Mouse (Mus musculus) heart, embryonic 11.5 days (tissue): ENCODE results near the gene Cdrt4. TPM values are rescaled to one million over a fixed set of nuclear protein-coding genes. Genes with fewer than 3 reads are reported as not detected.

Experiments used
- ATAC-seq: fragments of 200-750 bp; cut with Nextera tagmentation; replicated peaks from 2 replicates; pipeline ENCODE4 v1.8.0; 2017; ENCODE audit warnings: moderate library complexity; ENCODE audit not compliant: insufficient number of reproducible peaks, low FRiP score, low TSS enrichment
- H3K27ac ChIP-seq: fragments of 300-500 bp; sonication (generic); 2 replicates; pipeline ENCODE4 v1.5.1; 2014; ENCODE audit warnings: mild to moderate bottlenecking, low read depth, low read length
- H3K27me3 ChIP-seq: fragments of 300-500 bp; sonication (generic); 2 replicates; pipeline ENCODE4 v1.6.1; 2014; ENCODE audit warnings: mild to moderate bottlenecking, low read length, mixed read lengths; ENCODE audit not compliant: control insufficient read depth, insufficient read depth
- H3K36me3 ChIP-seq: fragments of 300-500 bp; sonication (generic); 2 replicates; pipeline ENCODE4 v1.6.1; 2014; ENCODE audit warnings: mild to moderate bottlenecking, low read length, moderate library complexity, mixed read lengths; ENCODE audit not compliant: control insufficient read depth, insufficient read depth
- H3K4me1 ChIP-seq: fragments of 300-500 bp; sonication (generic); 2 replicates; pipeline ENCODE4 v1.6.1; 2014; ENCODE audit warnings: low read length; ENCODE audit not compliant: control insufficient read depth, insufficient read depth
- H3K4me2 ChIP-seq: fragments of 300-500 bp; sonication (generic); 2 replicates; pipeline ENCODE4 v1.6.1; 2014; ENCODE audit warnings: mild to moderate bottlenecking, moderate library complexity
- H3K4me3 ChIP-seq: fragments of 300-500 bp; sonication (generic); 2 replicates; pipeline ENCODE4 v1.5.1; 2014; ENCODE audit warnings: low read depth, low read length
- H3K9ac ChIP-seq: fragments of 300-500 bp; sonication (generic); 2 replicates; pipeline ENCODE4 v1.6.1; 2014; ENCODE audit warnings: mild to moderate bottlenecking, low read depth, low read length, moderate library complexity
- H3K9me3 ChIP-seq: fragments of 300-500 bp; sonication (generic); replicated peaks from 2 replicates; pipeline ENCODE4 v1.6.1; 2016; ENCODE audit warnings: low read length; ENCODE audit not compliant: control insufficient read depth
- WGBS: fragments of 180-500 bp; shearing (Covaris S2); extraction: QIAGEN DNeasy Blood & Tissue Kit; methylation state at CpG from one replicate; pipeline ENCODE4 v1.1.7; 2014; ENCODE audit not compliant: insufficient replicate concordance; 5-methylcytosine and 5-hydroxymethylcytosine counted together
- polyA plus RNA-seq: library from polyadenylated mRNA; unstranded; fragments of >200 nt; fragmentation: Nextera tagmentation; extraction: Ambion mirVana; gene quantifications from 2 replicates; pipeline ENCODE4 v1.2.1, GENCODE M21; 2014

Cdrt4 gene
- polyA plus RNA-seq, 1 experiment from 2014 or later, result not detected

- 69% methylated on average over 9 of the region's 9 CpGs for WGBS
- Histone ChIP-seq H3K9ac (no peak overlapping the region), H3K27me3 (no peaks in the 10 kb centered on the region), H3K9me3 (no peaks in the 10 kb centered on the region), H3K4me3 (no peak overlapping the region), H3K36me3 (no peaks in the 10 kb centered on the region), H3K4me2 (no peak overlapping the region), H3K4me1 (peaks cover 23% of the 10 kb centered on the region), H3K27ac (0 out of 2 replicates have a peak overlapping the region, but pooled peaks have one; percentile 10)
- no peak for ATAC-seq
These were observed 44.2 kb downstream of the Cdrt4 start for GRCm38 (mm10) chr11:62995066-62995754.

- Histone ChIP-seq H3K9ac (no peak overlapping the region), H3K4me1 (peaks cover 23% of the 10 kb centered on the region), H3K9me3 (no peaks in the 10 kb centered on the region), H3K36me3 (no peaks in the 10 kb centered on the region), H3K4me3 (no peak overlapping the region), H3K27me3 (no peaks in the 10 kb centered on the region), H3K27ac (0 out of 2 replicates have a peak overlapping the region, but pooled peaks have one; percentile 10), H3K4me2 (no peak overlapping the region)
- ATAC-seq, result no peak
- 60% methylated on average over 5 of the region's 5 CpGs for WGBS
These were observed 44.9 kb downstream of the Cdrt4 start for GRCm38 (mm10) chr11:62995755-62996521.

- 51% methylated on average over 4 of the region's 4 CpGs for WGBS
- Histone ChIP-seq H3K9ac (no peak overlapping the region), H3K4me2 (no peak overlapping the region), H3K9me3 (no peaks in the 10 kb centered on the region), H3K36me3 (no peaks in the 10 kb centered on the region), H3K4me1 (peaks cover 23% of the 10 kb centered on the region), H3K4me3 (no peak overlapping the region), H3K27me3 (no peaks in the 10 kb centered on the region), H3K27ac (peak overlapping the region; percentile 41; the same call in 1 of the 2 replicates)
- no peak for ATAC-seq
These were observed 45.5 kb downstream of the Cdrt4 start for GRCm38 (mm10) chr11:62996522-62996898.

- H3K4me3 ChIP-seq, result no peak overlapping the region
- H3K27me3 ChIP-seq, result no peaks in the 10 kb centered on the region
- ATAC-seq, result no peak
- no peaks in the 10 kb centered on the region for H3K36me3 ChIP-seq
- H3K9me3 ChIP-seq, result no peaks in the 10 kb centered on the region
- H3K4me2 ChIP-seq, result peak overlapping the region; percentile 17; the same call in 1 of the 2 replicates
- H3K4me1 ChIP-seq, result peaks cover 23% of the 10 kb centered on the region
- peak overlapping the region; percentile 54; the same call in 1 of the 2 replicates for H3K27ac ChIP-seq
- WGBS, result 69% methylated on average over 5 of the region's 5 CpGs
- peak overlapping the region; percentile 56; the same call in 1 of the 2 replicates for H3K9ac ChIP-seq
These were observed 46.2 kb downstream of the Cdrt4 start for GRCm38 (mm10) chr11:62997039-62997717.

GRCm38 (mm10) chr11:62997718-62998281 lies 46.8 kb downstream of the Cdrt4 start:
- peaks cover 23% of the 10 kb centered on the region for H3K4me1 ChIP-seq
- H3K27ac ChIP-seq, result peak overlapping the region; percentile 54; the same call in 1 of the 2 replicates
- peak overlapping the region; percentile 56; the same call in 1 of the 2 replicates for H3K9ac ChIP-seq
- 46% methylated on average over 11 of the region's 11 CpGs for WGBS
- peak overlapping the region; percentile 17; the same call in 1 of the 2 replicates for H3K4me2 ChIP-seq
- no peak for ATAC-seq
- H3K9me3 ChIP-seq, result no peaks in the 10 kb centered on the region
- H3K4me3 ChIP-seq, result no peak overlapping the region
- no peaks in the 10 kb centered on the region for H3K27me3 ChIP-seq
- H3K36me3 ChIP-seq, result no peaks in the 10 kb centered on the region

- Histone ChIP-seq H3K4me1 (peaks cover 23% of the 10 kb centered on the region), H3K9ac (no peak overlapping the region), H3K4me2 (no peak overlapping the region), H3K9me3 (no peaks in the 10 kb centered on the region), H3K27me3 (no peaks in the 10 kb centered on the region), H3K36me3 (no peaks in the 10 kb centered on the region), H3K4me3 (no peak overlapping the region), H3K27ac (no peak overlapping the region)
- 80% methylated on average over 8 of the region's 8 CpGs for WGBS
- ATAC-seq, result no peak
These were observed 49.1 kb downstream of the Cdrt4 start for GRCm38 (mm10) chr11:63000126-63000525.

GRCm38 (mm10) chr11:63004617-63005016 lies 53.6 kb downstream of the Cdrt4 start:
- H3K4me3 ChIP-seq, result no peak overlapping the region
- no peak overlapping the region for H3K27ac ChIP-seq
- no peak for ATAC-seq
- H3K9me3 ChIP-seq, result no peaks in the 10 kb centered on the region
- no peak overlapping the region for H3K9ac ChIP-seq
- no peaks in the 10 kb centered on the region for H3K36me3 ChIP-seq
- no peak overlapping the region for H3K4me2 ChIP-seq
- no peaks in the 10 kb centered on the region for H3K4me1 ChIP-seq
- no peaks in the 10 kb centered on the region for H3K27me3 ChIP-seq
- WGBS, result 44% methylated on average over 6 of the region's 6 CpGs

- Histone ChIP-seq H3K36me3 (no peaks in the 10 kb centered on the region), H3K4me2 (no peak overlapping the region), H3K4me1 (no peaks in the 10 kb centered on the region), H3K4me3 (no peak overlapping the region), H3K9ac (no peak overlapping the region), H3K9me3 (no peaks in the 10 kb centered on the region), H3K27ac (no peak overlapping the region), H3K27me3 (no peaks in the 10 kb centered on the region)
- no peak for ATAC-seq
- 79% methylated on average over 5 of the region's 5 CpGs for WGBS
These were observed 56.4 kb downstream of the Cdrt4 start for GRCm38 (mm10) chr11:63007376-63007775.
